Comparison of ENCODE assay signal across 24 mouse cellular contexts in the genomic region with DNA sequence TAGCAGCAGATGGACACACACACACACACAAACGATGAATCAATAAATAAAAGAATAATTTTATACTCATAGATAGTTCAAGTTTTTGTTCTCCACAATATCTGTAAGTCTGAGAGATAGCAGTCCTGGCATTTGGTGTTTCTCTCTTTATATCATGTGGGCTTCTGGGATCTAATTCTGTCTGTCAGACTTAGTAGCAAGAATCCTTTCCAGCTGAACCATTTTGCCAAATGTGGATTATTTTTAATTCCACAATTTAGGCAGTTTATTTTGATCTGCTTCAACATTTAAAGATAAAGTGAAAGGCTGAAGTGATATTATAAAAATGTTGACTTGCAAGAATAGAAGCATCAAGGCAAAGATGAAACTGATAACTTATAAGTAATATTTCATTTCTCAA.
A peak's percentile ranks its signal among the peaks of the same experiment; 100 is the strongest.
DNase-seq lines count a peak whose midpoint lies in the region; ATAC-seq and TF ChIP-seq lines count a peak whose summit lies in the region.
"Had no signal": no experiment of that assay in that cellular context is flagged by ENCODE, and none has a peak within 500 bp of the region (broad histone marks: within the 10 kb centered on the region; RNA-seq: fewer than 3 reads in every experiment).

No protein-coding gene starts in this region.

- no peak for DNase-seq in frontal cortex, postnatal 14 days (ENCODE audit: low spot score in 2 of 2)
- peak; percentile 69 for DNase-seq in midbrain, embryonic 11.5 days (ENCODE audit: low spot score, missing footprints)
- no peak for DNase-seq in midbrain, embryonic 10.5 days (ENCODE audit: low spot score)
- peak; percentile 9 for DNase-seq in brain, embryonic 14.5 days (ENCODE audit: low read depth)
- no peak for DNase-seq in B cell, adult 2 months
- DNase-seq in spleen, postnatal 4 days (ENCODE audit: low spot score in 2 of 2): no peak
- DNase-seq: adrenal gland, adult 8-10 months; adrenal gland, postnatal 14 days; adrenal gland, postnatal 36 days; cerebellum, adult 11-12 months; cerebellum, adult 2 months; cerebellum, adult 9-10 months; cerebellum, postnatal 10 days; cerebellum, postnatal 25 days had no signal

- H3K27ac ChIP-seq in midbrain, embryonic 11.5 days (ENCODE audit: low read depth, low read length): no peak overlapping the region
- H3K27ac ChIP-seq in midbrain, embryonic 10.5 days (replicated peaks): no peak overlapping the region
- H3K27ac ChIP-seq: embryonic facial prominence, embryonic 10.5 days; embryonic facial prominence, embryonic 12.5 days; forebrain, embryonic 13.5 days had no signal

- no peak overlapping the region for H3K4me2 ChIP-seq in midbrain, embryonic 11.5 days
- H3K4me2 ChIP-seq: embryonic facial prominence, embryonic 12.5 days; forebrain, embryonic 13.5 days had no signal

- no peak for TF ChIP-seq CTCF in brain, embryonic 14.5 days (IDR thresholded peaks at IDR 0.05; ENCODE audit: borderline replicate concordance, extremely low read depth, insufficient read depth, insufficient read length)

- TF ChIP-seq POLR2A in brain, embryonic 14.5 days (IDR thresholded peaks at IDR 0.05; ENCODE audit: borderline replicate concordance, extremely low read depth, insufficient read depth, insufficient read length, poor library complexity, severe bottlenecking): no peak

- WGBS in midbrain, embryonic 11.5 days: 86% methylated on average over 1 of the region's 1 CpGs
- WGBS in midbrain, embryonic 10.5 days: 91% methylated on average over 1 of the region's 1 CpGs

- no peaks in the 10 kb centered on the region for H3K27me3 ChIP-seq in midbrain, embryonic 11.5 days (ENCODE audit: control insufficient read depth, insufficient read depth, low read length)
- H3K27me3 ChIP-seq in midbrain, embryonic 10.5 days (ENCODE audit: low read depth, poor library complexity, severe bottlenecking): no peaks in the 10 kb centered on the region
- H3K27me3 ChIP-seq: CH12.LX; embryonic facial prominence, embryonic 12.5 days; forebrain, embryonic 13.5 days; Patski had no signal

- H3K4me3 ChIP-seq in midbrain, embryonic 11.5 days (ENCODE audit: low read depth, low read length): no peak overlapping the region
- H3K4me3 ChIP-seq in midbrain, embryonic 10.5 days: no peak overlapping the region
- H3K4me3 ChIP-seq: embryonic facial prominence, embryonic 10.5 days; embryonic facial prominence, embryonic 12.5 days; forebrain, embryonic 13.5 days had no signal

- no peaks in the 10 kb centered on the region for H3K36me3 ChIP-seq in midbrain, embryonic 11.5 days (ENCODE audit: control insufficient read depth, insufficient read depth, low read length)
- no peaks in the 10 kb centered on the region for H3K36me3 ChIP-seq in midbrain, embryonic 10.5 days
- H3K36me3 ChIP-seq: embryonic facial prominence, embryonic 10.5 days; embryonic facial prominence, embryonic 12.5 days; G1E had no signal

- H3K9me3 ChIP-seq in midbrain, embryonic 11.5 days (ENCODE audit: control insufficient read depth, low read length): no peaks in the 10 kb centered on the region
- no peaks in the 10 kb centered on the region for H3K9me3 ChIP-seq in midbrain, embryonic 10.5 days (replicated peaks)
- H3K9me3 ChIP-seq: embryonic facial prominence, embryonic 10.5 days; embryonic facial prominence, embryonic 12.5 days; forebrain, embryonic 13.5 days; G1E had no signal

- H3K9ac ChIP-seq in midbrain, embryonic 11.5 days (ENCODE audit: low read length): no peak overlapping the region
- H3K9ac ChIP-seq: embryonic facial prominence, embryonic 12.5 days; forebrain, embryonic 13.5 days had no signal

- no peaks in the 10 kb centered on the region for H3K4me1 ChIP-seq in midbrain, embryonic 11.5 days (ENCODE audit: control insufficient read depth, insufficient read depth, low read length)
- H3K4me1 ChIP-seq in midbrain, embryonic 10.5 days: no peaks in the 10 kb centered on the region
- H3K4me1 ChIP-seq: embryonic facial prominence, embryonic 10.5 days; embryonic facial prominence, embryonic 12.5 days; forebrain, embryonic 13.5 days had no signal

- ATAC-seq in frontal cortex, adult (ENCODE audit: low TSS enrichment): peak; percentile 89
- ATAC-seq in midbrain, embryonic 11.5 days (ENCODE audit: low FRiP score): no peak
- ATAC-seq: activated CD4-positive, CD25-positive, alpha-beta regulatory T cell, adult 4 months; CD4-positive, CD25-positive, alpha-beta regulatory T cell, adult 4 months; forebrain, embryonic 13.5 days; forebrain, embryonic 16.5 days; Patski had no signal

Comparison
In these comparisons a context has a peak if more than half of its experiments do, and no peak if none do; other contexts are left out.
1. DNase-seq: peak in midbrain, embryonic 11.5 days (single experiment) and brain, embryonic 14.5 days (single experiment); none in frontal cortex, postnatal 14 days (0 of 2), midbrain, embryonic 10.5 days (single experiment), B cell, adult 2 months (0 of 2) and spleen, postnatal 4 days (0 of 2).